Mouse (Mus musculus): Measurements from ENCODE around the gene Entpd1.

Entpd1 gene

DNA sequence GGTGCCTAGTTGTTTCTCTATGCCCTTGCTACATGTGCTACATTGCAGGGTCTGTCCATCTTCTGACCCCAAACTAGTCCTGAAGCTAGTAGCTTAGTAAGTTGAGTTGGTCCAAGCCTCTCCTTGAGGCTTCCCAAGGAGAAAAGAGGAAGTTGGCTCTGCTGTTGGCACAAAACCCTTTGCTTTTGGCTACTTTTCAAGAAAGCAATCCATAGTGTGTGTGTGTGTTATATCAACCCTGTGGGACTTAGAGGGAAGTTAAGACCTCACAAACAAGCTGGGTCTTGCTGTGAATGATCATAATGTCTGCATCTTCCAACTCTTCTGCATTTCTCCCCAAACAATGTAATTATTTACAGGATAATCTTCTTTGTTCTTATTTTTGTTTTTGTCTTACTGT, 16.8 kb downstream of the Entpd1 start:
- DNase-seq (ENCODE audit: low spot score in 2 of 2): no peak

DNA sequence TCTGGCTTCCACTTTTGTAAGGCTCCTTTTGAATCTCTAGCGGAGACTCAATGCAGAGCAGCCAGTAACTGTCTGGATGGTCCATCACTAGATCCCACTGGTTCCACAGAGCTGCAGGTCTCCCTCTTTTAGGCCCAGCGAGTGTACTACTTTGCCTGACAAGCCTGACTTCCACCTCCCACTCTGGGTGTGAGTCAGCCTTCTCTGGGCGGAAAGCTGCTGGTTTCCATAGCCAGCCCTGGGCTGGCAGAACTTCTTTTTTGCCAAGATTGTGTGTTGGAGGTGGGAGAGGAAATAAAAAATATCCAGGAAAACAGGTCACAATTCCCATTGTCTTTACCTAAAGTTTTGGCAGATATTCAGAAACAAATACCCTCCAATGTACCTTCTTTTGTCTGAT, 17.9 kb downstream of the Entpd1 start:
- DNase-seq (ENCODE audit: low spot score in 2 of 2): no peak

DNA sequence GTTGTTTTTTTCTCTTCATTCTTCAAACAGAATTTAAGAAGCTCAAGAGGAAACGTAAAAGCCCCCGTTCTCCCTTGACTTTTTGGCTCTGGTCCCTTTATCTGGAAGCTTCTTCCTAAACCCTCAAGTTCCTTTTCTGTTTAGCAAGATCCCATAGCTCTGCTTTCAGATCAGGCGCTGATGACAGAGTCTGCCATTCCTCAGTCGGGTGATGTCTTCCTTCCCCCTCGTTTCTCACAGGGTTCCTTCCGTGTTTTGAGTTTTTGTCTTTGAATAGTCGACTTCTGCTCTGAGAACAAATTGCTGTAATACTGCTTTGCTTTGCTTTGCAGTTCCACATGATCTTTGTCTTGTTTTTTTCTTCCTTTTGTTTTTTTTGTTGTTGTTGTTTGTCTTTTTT, 18.4 kb downstream of the Entpd1 start:
- DNase-seq (ENCODE audit: low spot score in 2 of 2): no peak

DNA sequence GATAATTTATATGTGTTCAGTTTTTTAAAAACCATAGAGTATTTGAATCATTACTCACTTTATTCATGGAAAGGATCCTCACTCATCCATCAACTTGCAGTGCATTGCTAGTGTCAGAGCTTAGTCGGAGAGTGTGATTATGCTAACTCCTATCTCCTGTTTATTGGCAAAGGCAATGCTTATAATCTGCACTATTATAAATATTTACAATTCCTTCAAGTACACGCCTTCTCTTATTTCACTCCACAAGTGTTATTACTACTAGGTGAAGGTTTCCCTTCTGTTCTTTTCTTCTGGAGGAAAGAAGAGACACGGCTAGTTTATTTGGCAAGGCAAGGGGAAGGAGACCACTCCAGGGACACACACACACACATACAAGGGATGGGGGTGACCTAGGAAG, 20.0 kb downstream of the Entpd1 start:
- DNase-seq (ENCODE audit: low spot score in 2 of 2): no peak

DNA sequence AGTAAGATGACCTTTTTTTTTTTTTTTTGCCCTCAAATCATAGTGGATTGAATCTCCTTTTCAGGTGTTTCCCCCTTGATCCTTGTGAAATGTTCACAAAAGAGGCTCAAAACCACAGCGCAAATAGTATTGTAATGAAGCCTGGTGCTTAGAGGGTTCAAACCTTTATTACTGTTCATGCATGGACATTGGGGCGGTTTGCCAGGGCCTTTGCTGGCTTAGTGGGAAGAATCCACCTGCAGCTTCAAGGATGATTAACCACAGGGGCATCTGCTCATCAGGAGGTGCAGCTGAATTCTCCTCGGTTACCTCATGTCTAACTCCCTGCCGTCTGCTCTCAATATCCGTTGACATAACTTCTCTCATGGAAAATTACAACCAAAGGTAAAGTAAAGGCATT, 20.5 kb downstream of the Entpd1 start:
- DNase-seq (ENCODE audit: low spot score in 2 of 2): no peak

DNA sequence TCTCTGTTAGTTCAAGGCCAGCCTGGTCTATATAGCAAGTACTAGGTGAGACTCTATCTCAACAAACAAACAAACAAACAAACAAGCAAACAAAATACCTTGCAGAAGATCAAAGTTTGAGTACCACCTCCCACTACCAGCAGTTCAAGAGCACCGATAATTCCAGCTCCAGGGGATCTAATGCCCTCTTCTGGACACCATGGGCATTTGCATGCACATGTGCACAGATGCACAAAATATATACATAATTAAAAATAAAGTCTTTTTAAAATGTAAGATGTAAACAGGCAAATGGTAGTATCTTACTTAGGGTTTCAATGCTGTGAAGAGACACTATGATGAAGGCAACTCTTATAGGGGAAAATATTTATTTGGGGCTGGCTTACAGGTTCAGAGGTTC, 21.0 kb downstream of the Entpd1 start:
- DNase-seq (ENCODE audit: low spot score in 2 of 2): no peak

DNA sequence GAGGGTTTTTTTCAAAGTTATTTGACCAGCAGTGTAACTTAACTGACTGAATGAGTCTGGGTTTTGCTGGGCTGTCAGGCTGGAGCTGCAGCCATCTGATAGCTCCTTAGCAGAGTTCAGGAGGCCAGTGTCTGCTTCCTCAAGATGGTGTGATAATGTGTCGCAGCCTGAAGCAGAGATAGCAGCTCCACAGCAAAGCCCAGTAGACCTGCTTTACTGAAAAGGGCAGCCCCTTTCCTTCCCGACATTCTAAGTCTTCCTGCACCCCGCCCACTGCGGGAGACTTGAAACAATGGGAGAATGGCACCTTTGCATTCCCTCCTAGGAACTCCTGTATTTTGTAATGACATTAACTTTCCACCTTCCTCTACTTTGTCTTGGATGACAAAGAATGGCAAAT, 24.9 kb downstream of the Entpd1 start:
- no peak for DNase-seq (ENCODE audit: low spot score in 2 of 2)

DNA sequence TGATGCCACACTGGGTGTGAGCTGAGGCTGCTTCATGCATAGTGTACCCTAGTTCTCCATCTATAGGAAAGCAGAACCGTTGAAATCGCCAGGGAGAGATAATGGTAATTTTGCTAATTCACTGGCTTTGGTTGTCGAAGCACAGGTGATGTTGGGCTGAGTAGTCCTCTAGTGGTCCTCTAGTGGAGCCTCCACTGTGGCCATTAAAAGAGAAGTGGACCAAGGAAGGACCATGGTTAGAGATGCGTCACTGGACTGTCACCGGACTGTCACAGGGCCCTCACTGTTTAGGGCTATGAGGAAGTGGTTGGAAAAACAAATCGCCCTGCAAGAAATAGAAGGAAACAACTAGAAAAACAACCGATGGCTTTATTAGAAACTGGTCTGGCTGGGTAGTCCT, 25.4 kb downstream of the Entpd1 start:
- DNase-seq (ENCODE audit: low spot score in 2 of 2): no peak

DNA sequence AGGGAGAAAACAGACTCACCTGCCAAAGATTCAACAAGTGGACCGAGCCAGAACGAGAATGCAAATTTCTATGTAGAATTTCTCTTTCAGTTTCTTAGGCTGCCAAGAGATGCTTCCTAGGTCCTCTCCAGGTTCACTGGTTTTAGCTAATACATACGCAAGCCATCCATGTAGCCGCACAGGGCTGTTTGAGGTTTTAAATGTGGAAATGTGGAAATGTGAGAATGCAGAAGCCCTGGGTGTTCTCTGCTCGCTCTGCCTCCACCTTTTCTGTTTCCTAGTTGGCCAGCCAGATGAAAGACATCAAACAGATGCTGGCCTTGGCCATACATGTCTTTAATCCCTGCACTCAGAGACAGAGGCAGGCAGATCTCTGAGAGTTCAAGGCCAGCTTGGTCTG, 26.4 kb downstream of the Entpd1 start:
- no peak for DNase-seq (ENCODE audit: low spot score in 2 of 2)

DNA sequence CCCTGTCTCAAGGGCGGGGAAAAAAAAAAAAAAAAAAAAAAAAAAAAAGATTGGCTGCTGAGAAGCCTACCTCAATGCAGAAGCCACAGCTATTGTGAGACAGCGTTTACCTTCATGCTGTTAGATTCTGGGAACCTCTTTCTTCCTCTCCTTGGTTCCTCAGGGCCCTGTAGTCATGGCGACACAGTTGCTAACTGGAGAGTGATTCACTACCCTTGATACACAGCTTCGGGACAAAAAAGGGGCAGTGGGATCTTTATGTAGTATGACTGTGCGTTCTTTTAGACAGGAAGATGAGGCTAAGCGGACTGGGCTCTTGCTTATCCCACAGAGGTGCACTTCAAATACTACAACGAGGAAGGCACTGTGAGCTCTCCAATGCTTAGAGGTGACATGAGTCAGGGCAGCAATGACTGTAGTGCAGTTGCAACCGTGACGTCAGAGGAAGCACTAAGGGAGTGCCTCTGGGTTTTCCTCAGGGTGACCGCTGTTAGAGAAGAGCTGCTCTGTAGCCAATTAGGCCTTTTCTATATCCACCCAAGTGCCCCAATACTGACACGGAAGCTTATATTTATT, 27.7 kb downstream of the Entpd1 start:
- peak; percentile 19 to 21 for DNase-seq (ENCODE audit: low spot score in 2 of 2)

DNA sequence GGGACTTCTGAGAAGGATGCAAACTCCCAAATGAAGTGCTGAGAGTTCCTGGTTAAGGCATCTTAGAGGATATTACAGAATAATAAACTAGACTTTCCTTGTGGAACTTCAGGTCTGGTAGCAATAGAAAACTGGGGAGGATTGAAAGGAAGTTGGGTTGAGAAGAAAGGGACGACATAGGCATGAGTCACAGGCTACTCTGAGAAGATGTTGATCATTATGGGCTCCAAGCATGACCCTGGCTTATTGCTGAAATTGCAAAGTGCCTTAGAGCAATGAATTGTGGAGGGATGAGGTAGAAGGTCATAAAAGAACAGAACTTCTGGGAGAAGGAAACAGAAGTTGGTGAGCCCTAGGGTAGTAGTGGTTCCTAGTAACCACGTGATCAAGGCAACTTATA, 28.6 kb downstream of the Entpd1 start:
- DNase-seq (ENCODE audit: low spot score in 2 of 2): no peak

DNA sequence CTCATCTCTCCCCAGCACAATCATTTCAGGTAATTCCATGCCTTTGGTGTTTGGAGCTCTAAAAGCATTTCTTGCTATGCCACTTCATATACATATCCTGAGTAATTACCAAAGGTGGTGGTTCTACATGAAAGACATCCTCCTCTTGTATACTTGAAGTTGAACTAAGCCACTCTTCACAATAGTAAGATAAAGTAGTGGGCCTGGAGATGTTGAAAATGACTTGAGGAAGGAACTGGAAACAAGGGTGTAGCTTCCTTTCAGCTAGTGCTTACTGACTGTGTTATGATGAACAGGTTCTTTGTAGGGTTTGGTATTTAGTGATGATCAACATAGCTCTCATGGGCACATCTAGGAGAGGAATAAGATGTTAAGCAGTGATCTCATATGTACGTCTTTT, 31.7 kb downstream of the Entpd1 start:
- no peak for DNase-seq (ENCODE audit: low spot score in 2 of 2)

DNA sequence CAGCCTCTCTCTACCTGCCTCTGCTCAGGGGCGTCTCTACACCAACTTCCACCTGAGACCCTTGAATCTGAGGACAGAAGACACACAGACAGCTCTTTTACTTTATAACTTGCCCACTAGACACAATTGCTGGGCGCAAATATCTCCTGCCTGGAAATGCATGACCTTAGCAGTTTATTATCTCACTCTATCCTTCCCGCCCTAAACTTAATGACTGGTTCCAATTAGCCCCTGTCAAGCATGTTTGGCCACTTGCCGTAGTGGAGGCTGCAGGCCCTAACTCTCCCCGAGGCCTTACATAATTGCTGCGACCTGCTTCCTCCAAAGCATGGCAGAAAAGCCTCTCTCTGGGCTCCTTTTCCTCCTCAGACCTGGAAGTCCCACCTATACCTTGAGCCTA, 34.2 kb downstream of the Entpd1 start:
- no peak for DNase-seq (ENCODE audit: low spot score in 2 of 2)

DNA sequence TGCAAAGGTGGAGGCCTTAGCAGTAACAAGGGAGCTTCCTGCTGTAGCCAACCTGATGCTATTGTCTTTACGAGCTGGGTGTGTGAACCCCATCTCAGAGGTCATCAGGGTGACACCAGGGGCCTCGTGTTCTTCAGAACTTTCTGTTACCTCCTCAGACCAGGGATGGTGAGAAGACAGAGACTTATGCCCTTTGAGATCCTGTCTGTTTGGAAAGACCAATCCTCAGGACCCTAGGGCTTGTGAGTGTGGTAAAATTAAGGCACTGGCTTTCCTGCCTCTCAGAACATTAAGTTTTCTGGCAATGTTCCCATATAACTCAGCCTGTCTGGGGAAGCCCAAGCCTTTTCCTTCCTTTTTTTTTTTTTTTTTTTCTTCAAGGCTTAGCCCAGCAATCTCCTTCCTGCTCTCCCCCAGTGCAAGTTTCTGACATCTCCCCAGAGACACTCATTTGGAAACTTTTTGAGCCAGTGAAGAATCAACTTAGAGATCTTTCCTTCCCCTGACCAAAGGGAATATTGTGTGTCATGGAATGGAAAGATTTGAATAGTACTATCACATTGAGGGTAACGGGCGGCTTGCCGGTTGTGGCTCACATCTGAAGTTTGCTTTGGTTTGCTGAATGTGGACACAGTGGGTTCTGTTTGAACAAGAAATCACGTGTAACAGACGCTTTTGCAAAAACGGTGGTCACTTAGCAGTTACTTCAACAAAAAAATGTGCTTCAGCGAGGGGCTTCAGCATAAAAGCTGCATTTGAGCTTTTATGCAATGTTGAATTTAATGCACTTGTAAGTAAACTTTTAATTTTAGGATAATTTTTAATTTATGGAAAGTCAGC, 35.4 kb downstream of the Entpd1 start:
- no peak for DNase-seq (ENCODE audit: low spot score in 2 of 2)

DNA sequence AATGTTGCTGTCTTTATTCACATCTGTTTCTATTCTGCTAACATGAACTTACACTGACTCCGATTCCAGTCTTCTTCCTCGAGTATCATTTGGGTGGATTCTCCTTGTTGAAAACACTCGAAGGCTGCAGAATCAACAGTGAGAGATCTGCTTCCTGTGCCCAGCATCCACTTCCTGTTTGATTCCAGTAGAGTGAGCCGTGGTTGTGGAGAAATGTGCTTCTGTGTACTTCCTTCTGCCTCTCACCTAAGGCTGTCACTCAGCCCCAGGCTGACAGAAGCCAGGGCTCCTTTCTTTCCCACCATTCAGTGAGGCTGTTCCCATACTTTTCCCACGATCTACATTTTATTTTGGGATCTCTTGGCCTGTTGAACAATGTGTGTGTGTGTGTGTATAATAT, 37.9 kb downstream of the Entpd1 start:
- no peak for DNase-seq (ENCODE audit: low spot score in 2 of 2)

DNA sequence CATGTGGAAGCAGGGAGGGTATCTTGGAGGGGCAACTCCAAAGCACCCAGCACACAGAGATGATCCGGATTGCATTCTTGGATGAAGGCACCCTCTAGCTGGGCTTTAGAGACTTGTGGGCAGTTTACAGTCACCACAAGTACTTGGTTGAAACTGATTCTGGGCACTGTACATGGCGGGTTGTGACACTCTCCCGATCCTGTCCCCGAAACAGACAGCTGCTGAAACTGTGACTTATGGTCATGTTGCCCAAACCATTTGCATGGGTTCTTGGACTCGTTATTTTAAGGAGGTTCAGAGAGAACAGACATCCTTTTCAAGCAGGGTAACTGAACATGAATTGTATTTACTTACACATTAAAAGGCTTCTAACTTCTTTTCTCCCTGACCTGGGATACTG, 44.0 kb downstream of the Entpd1 start:
- no peak for DNase-seq (ENCODE audit: low spot score in 2 of 2)

DNA sequence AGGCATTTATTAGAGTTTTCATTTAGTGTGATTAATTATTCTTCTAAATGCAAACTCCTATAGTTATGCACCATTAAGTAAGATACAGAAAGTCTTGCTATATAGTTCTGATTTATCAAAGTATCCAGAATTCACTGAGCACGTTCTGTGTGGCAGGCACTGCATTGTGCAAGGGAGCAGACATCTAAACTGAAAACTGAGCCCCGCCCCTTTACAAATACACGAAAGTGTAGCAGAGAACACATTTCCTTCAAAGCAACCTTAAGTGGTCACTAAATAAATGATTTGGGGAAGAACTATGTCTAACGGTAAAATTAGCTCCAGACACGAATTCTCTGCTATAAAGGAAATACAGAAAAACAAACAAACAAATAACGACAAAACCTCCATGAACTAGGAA, 46.1 kb downstream of the Entpd1 start:
- no peak for DNase-seq (ENCODE audit: low spot score in 2 of 2)

DNA sequence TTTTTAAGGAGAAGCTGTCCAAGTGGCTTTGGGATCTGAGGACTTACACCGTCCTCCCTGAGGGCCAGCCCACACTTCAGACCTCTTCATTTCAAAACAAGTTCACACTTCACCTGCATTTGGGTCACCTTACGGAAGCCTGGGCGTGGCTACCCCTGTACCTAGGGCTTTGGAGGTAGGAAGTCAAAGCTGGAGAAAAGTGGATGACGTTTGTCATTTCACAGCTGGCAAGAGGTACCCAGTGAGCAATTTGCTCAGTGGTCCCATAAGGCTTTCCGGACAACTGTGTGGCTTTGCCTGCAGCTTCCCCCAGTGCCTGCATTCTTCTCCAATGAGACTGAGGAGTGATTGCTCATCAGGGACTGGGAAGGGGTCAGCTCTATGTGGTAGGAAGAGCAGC, 46.8 kb downstream of the Entpd1 start:
- DNase-seq (ENCODE audit: low spot score in 2 of 2): no peak

DNA sequence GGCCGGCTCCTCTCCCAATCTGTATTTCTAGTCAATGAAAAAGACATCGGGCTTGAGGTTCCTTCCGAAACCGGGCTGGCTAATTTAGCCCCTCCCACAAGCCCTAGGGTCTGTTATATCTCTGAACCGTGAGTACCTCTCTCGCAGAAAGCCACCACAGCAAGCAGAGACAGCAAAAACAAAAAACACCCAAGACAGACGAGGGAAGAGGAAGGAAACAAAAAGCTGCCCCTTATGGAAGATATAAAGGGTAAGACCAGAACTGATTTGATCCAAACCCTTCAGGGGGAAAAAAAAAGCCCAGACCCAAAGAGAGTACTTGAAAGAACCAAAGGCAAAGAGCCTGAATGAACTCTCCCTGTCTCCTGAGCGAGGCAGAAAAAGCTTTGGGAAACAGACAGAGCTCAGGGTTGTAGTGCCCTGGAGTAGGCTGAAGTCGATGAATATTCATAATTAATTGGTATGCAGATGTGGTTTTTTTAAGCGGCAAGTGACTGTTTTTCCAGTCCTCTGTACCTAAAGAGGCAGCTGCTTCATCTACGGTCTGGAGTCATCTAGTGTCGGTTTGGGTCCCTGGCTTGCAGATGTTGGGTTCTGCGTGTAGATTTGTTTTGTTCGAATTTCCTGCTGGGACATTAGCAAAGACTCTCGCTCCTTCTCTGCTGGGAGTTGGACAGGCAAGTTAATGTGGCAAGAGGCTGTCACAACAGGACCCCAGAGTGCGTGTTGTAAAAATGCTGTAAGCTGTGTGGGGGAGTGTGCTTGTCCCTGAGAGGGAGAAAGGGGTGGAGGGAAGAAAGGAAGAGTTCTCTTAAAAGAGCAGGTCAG, 47.7 kb downstream of the Entpd1 start:
- peak; percentile 17 to 32 for DNase-seq (ENCODE audit: low spot score in 2 of 2)

DNA sequence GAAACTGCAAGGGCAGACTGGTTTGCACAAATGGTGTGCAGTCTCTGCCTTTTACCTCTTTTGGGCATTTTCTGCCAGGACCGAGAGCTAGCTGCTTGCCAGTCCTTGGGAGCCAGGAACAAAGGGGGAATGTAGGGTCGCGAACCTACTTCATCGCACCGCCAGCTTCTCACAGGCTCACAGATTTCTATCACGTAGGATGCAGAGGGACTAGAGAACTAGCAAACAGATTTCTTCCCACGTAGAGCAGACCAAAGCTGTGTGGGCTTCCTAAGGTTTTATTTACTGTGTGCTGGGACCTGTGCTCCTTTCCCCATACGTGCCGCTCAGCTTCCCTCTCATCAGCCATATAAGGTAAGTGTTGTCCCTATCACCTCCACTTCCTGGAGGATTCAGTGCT, 48.3 kb downstream of the Entpd1 start:
- no peak for DNase-seq (ENCODE audit: low spot score in 2 of 2)

DNA sequence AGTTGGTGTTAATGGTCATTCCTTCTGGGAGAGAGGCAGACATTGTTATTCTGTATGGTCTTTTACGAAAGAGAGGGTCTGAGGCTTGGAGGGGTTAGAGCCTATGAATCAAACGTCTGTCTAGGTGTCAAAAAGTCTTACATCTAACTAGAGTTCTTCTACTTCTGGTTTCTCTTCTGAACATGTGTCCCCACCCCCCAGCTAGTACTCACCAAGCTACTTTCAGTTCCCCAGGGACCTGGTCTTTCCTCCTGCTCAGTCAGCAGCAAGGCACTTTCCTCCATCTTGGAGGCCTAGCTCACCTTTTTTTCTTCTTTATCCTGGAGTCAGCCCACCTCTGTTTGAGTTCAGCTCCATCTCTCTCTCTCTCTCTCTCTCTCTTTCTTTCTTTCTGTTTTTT, 48.9 kb downstream of the Entpd1 start:
- DNase-seq (ENCODE audit: low spot score in 2 of 2): peak; percentile 31 to 70

DNA sequence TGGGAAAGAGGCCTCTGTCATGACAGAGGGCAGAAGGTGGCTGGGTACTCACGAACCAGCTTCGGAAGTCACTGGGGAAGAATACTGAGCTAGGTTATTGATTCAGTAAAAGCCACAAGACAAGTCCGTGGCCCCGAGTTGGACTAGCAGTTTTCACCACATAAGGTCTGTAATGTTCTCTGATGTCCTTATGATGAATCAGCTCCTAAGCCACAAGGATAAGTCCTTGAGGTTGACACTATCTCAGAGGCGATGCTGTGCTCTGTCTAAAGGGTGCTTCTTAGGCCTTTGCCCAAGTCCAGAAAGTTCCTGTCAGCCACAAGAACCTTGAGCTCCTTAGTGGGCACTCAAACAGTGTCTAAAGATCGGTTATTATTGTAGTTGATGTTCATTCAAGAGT, 49.7 kb downstream of the Entpd1 start:
- peak; percentile 45 to 66 for DNase-seq (ENCODE audit: low spot score in 2 of 2)

DNA sequence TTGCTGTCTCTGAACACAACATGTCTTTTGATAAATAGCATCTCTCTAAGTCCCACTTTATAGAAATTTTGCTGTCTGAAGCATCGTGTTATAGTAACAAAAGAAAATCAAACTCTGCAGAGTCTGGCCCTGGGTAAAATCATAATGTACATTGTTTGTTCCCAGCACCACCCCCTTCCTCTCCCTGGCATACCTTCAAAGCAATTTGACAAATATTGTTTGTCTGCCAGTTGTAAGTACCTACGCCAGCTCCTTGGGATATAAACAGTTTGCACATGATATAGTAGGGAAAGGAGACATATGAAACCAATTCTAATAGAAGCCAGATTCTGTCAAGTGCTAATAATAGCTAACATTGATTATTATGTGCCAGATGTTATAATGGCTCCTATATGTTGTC, 50.6 kb downstream of the Entpd1 start:
- DNase-seq (ENCODE audit: low spot score in 2 of 2): no peak

Measured in natural killer cell, adult 2 months (primary cell).